ENCODE assay signal across 9 mouse cellular contexts in genomic region chr6:86395969-86396368, GRCm38 (mm10). TPM values are rescaled to one million over a fixed set of nuclear protein-coding genes. Genes with fewer than 3 reads are reported as not detected.
DNase-seq lines count a peak whose midpoint lies in the region; ATAC-seq and TF ChIP-seq lines count a peak whose summit lies in the region.
"Had no signal": no experiment of that assay in that cellular context is flagged by ENCODE, and none has a peak within 500 bp of the region (broad histone marks: within the 10 kb centered on the region; RNA-seq: fewer than 3 reads in every experiment).

No protein-coding gene starts in this region.

- peaks cover 17% of the 10 kb centered on the region for H3K36me3 ChIP-seq in lung, embryonic 15.5 days
- peaks cover 29% of the 10 kb centered on the region for H3K36me3 ChIP-seq in limb, embryonic 14.5 days (ENCODE audit: control insufficient read depth, insufficient read depth, low read length)
- peaks cover 17% of the 10 kb centered on the region for H3K36me3 ChIP-seq in small intestine, adult 2 months (ENCODE audit: control insufficient read depth, insufficient read depth, low read length)

- 15% methylated on average over 10 of the region's 10 CpGs for WGBS in lung, embryonic 15.5 days
- WGBS in limb, embryonic 14.5 days = 35% methylated on average over 10 of the region's 10 CpGs
- WGBS in small intestine, adult 2 months = 18% methylated on average over 10 of the region's 10 CpGs

- ATAC-seq in lung, embryonic 15.5 days (ENCODE audit: borderline replicate concordance, extremely low read depth, low FRiP score, low TSS enrichment) = no peak
- no peak for ATAC-seq in limb, embryonic 14.5 days (ENCODE audit: low FRiP score, low read depth)

- H3K27ac ChIP-seq in lung, embryonic 15.5 days = peak overlapping the region; percentile 91; the same call in 1 of the 2 replicates
- H3K27ac ChIP-seq in embryonic fibroblast, embryonic 13.5 days (ENCODE audit: insufficient read depth, low read length) = no peak overlapping the region
- no peak overlapping the region for H3K27ac ChIP-seq in limb, embryonic 14.5 days (replicated peaks; ENCODE audit: low read depth, low read length)
- no peak overlapping the region for H3K27ac ChIP-seq in small intestine, adult 2 months (ENCODE audit: insufficient read depth, low read depth, low read length)

- no peak for DNase-seq in lung, postnatal 25 days (ENCODE audit: low spot score)
- no peak for DNase-seq in limb, embryonic 14.5 days (ENCODE audit: low spot score)
- DNase-seq in adipocyte (ENCODE audit: low spot score) = no peak
- DNase-seq in ovary, postnatal 10 days (ENCODE audit: low spot score) = no peak
- no peak for DNase-seq in gastrocnemius, postnatal 36 days

- peak overlapping the region; percentile 84 for H3K4me3 ChIP-seq in lung, embryonic 15.5 days
- H3K4me3 ChIP-seq in embryonic fibroblast, embryonic 13.5 days (ENCODE audit: insufficient read depth, low read length) = peak overlapping the region; percentile 77
- peak overlapping the region; percentile 88 for H3K4me3 ChIP-seq in limb, embryonic 14.5 days (replicated peaks; ENCODE audit: low read length)
- peak overlapping the region; percentile 81 for H3K4me3 ChIP-seq in small intestine, adult 2 months (ENCODE audit: low read depth, low read length)

- TF ChIP-seq POLR2A in embryonic fibroblast, embryonic 13.5 days (IDR thresholded peaks at IDR 0.05; ENCODE audit: low read depth, low read length) = no peak
- no peak for TF ChIP-seq POLR2A in limb, embryonic 14.5 days (IDR thresholded peaks at IDR 0.05; ENCODE audit: borderline replicate concordance, extremely low read depth, insufficient read depth, insufficient read length)
- TF ChIP-seq POLR2A in small intestine, adult 2 months (IDR thresholded peaks at IDR 0.05; ENCODE audit: low read depth, low read length) = no peak

- H3K4me1 ChIP-seq in lung, embryonic 15.5 days = peaks cover 27% of the 10 kb centered on the region
- peaks cover 9% of the 10 kb centered on the region for H3K4me1 ChIP-seq in embryonic fibroblast, embryonic 13.5 days (ENCODE audit: control insufficient read depth, insufficient read depth, low read length)
- peaks cover 20% of the 10 kb centered on the region for H3K4me1 ChIP-seq in limb, embryonic 14.5 days (ENCODE audit: control insufficient read depth, insufficient read depth, low read length)
- peaks cover 7% of the 10 kb centered on the region; the same call in 1 of the 2 replicates for H3K4me1 ChIP-seq in small intestine, adult 2 months (ENCODE audit: control insufficient read depth, insufficient read depth, insufficient read length, low read length)

- peak overlapping the region; percentile 79 for H3K4me2 ChIP-seq in lung, embryonic 15.5 days
- peak overlapping the region; percentile 76 for H3K4me2 ChIP-seq in limb, embryonic 14.5 days (replicated peaks; ENCODE audit: low read depth, low read length, severe bottlenecking)

- H3K9me3 ChIP-seq in lung, embryonic 15.5 days = no peaks in the 10 kb centered on the region
- H3K9me3 ChIP-seq in limb, embryonic 14.5 days (ENCODE audit: control insufficient read depth, low read length) = no peaks in the 10 kb centered on the region

- no peaks in the 10 kb centered on the region for H3K27me3 ChIP-seq in lung, embryonic 15.5 days
- H3K27me3 ChIP-seq in limb, embryonic 14.5 days (ENCODE audit: control insufficient read depth, insufficient read depth, low read length) = no peaks in the 10 kb centered on the region
- no peaks in the 10 kb centered on the region for H3K27me3 ChIP-seq in small intestine, adult 2 months (ENCODE audit: control insufficient read depth, insufficient read depth, low read length)

- TF ChIP-seq CTCF in embryonic fibroblast, embryonic 13.5 days (IDR thresholded peaks at IDR 0.05; ENCODE audit: borderline replicate concordance, insufficient read depth, low read length) = no peak
- no peak for TF ChIP-seq CTCF in small intestine, adult 2 months (IDR thresholded peaks at IDR 0.05; ENCODE audit: extremely low read depth, insufficient read length, insufficient replicate concordance, low read depth, low read length)

- H3K9ac ChIP-seq in lung, embryonic 15.5 days = peak overlapping the region; percentile 85
- H3K9ac ChIP-seq in limb, embryonic 14.5 days (ENCODE audit: low read depth, low read length, severe bottlenecking) = peak overlapping the region; percentile 81

- intact Hi-C loops in gastrocnemius, postnatal 36 days (cut with DNase I) = no loop called here

RNA-seq across cellular contexts. Expression of gene Pcyox1, which starts 1.0 kb away (rescaled TPM):
- polyA plus RNA-seq in lung, embryonic 15.5 days (2015; fragmentation: Nextera tagmentation; extraction: Ambion mirVana) = 80.9 and 82.2 TPM in 2 replicates
- polyA plus RNA-seq in embryonic fibroblast, embryonic 13.5 days (2011; ENCODE audit: insufficient read length, low read depth, missing spikeins) = 117 and 140 TPM in 2 replicates
- polyA plus RNA-seq in limb, embryonic 14.5 days (2012; rRNA removed) = 67.3 and 67.5 TPM in 2 replicates
- polyA plus RNA-seq in limb, embryonic 14.5 days (2014; fragmentation: Nextera tagmentation; extraction: Ambion mirVana) = 93.3 and 98.2 TPM in 2 replicates
- 8.1 and 10.0 TPM in 2 replicates for polyA plus RNA-seq in small intestine, adult 2 months (2012; rRNA removed)
- 10 to 100 TPM; 53.1 to 54.2 TPM for total RNA-seq in gastrocnemius, postnatal 36 days (2021)

RNA-seq across cellular contexts. Expression of gene Tia1, which starts 8.1 kb away (rescaled TPM):
- 179 and 191 TPM in 2 replicates for polyA plus RNA-seq in lung, embryonic 15.5 days (2015; fragmentation: Nextera tagmentation; extraction: Ambion mirVana)
- polyA plus RNA-seq in embryonic fibroblast, embryonic 13.5 days (2011; ENCODE audit: insufficient read length, low read depth, missing spikeins) = 92.6 and 133 TPM in 2 replicates
- 230 and 264 TPM in 2 replicates for polyA plus RNA-seq in limb, embryonic 14.5 days (2012; rRNA removed)
- polyA plus RNA-seq in limb, embryonic 14.5 days (2014; fragmentation: Nextera tagmentation; extraction: Ambion mirVana) = 173 and 211 TPM in 2 replicates
- polyA plus RNA-seq in small intestine, adult 2 months (2012; rRNA removed) = 3.4 and 6.8 TPM in 2 replicates
- total RNA-seq in gastrocnemius, postnatal 36 days (2021) = 10 to 100 TPM; 18.9 to 20.1 TPM

RNA-seq across cellular contexts. Expression of gene Snrpg, which starts 24.9 kb away (rescaled TPM):
- 556 and 637 TPM in 2 replicates for polyA plus RNA-seq in lung, embryonic 15.5 days (2015; fragmentation: Nextera tagmentation; extraction: Ambion mirVana)
- 141 and 203 TPM in 2 replicates for polyA plus RNA-seq in embryonic fibroblast, embryonic 13.5 days (2011; ENCODE audit: insufficient read length, low read depth, missing spikeins)
- polyA plus RNA-seq in limb, embryonic 14.5 days (2012; rRNA removed) = 155 and 632 TPM in 2 replicates
- 646 and 684 TPM in 2 replicates for polyA plus RNA-seq in limb, embryonic 14.5 days (2014; fragmentation: Nextera tagmentation; extraction: Ambion mirVana)
- 6.2 and 15.3 TPM in 2 replicates for polyA plus RNA-seq in small intestine, adult 2 months (2012; rRNA removed)
- 10 to 100 TPM; 23.0 to 26.7 TPM for total RNA-seq in gastrocnemius, postnatal 36 days (2021)

RNA-seq across cellular contexts. Expression of gene Gm44790, which starts 30.5 kb away (rescaled TPM):
- polyA plus RNA-seq in lung, embryonic 15.5 days (2015; fragmentation: Nextera tagmentation; extraction: Ambion mirVana) = 1.3 TPM in 1 of 2 replicates, not detected in the other
- not detected in 2 replicates for polyA plus RNA-seq in embryonic fibroblast, embryonic 13.5 days (2011; ENCODE audit: insufficient read length, low read depth, missing spikeins)
- 1.5 and 2.4 TPM in 2 replicates for polyA plus RNA-seq in limb, embryonic 14.5 days (2012; rRNA removed)
- 0.77 and 1.2 TPM in 2 replicates for polyA plus RNA-seq in limb, embryonic 14.5 days (2014; fragmentation: Nextera tagmentation; extraction: Ambion mirVana)
- polyA plus RNA-seq in small intestine, adult 2 months (2012; rRNA removed) = 6.5 and 9.2 TPM in 2 replicates
- total RNA-seq in gastrocnemius, postnatal 36 days (2021) = 1 to 10 TPM in 1 of 2 experiments, not detected in 1; 1.2 TPM
- total RNA-seq: neutrophil, adult 5-6 weeks had no signal

RNA-seq across cellular contexts. Expression of gene Fam136a, which starts 30.5 kb away (rescaled TPM):
- 111 TPM in 2 replicates for polyA plus RNA-seq in lung, embryonic 15.5 days (2015; fragmentation: Nextera tagmentation; extraction: Ambion mirVana)
- polyA plus RNA-seq in embryonic fibroblast, embryonic 13.5 days (2011; ENCODE audit: insufficient read length, low read depth, missing spikeins) = 27.5 and 31.9 TPM in 2 replicates
- 43.9 and 51.0 TPM in 2 replicates for polyA plus RNA-seq in limb, embryonic 14.5 days (2012; rRNA removed)
- 109 and 113 TPM in 2 replicates for polyA plus RNA-seq in limb, embryonic 14.5 days (2014; fragmentation: Nextera tagmentation; extraction: Ambion mirVana)
- 14.6 and 15.5 TPM in 2 replicates for polyA plus RNA-seq in small intestine, adult 2 months (2012; rRNA removed)
- 10 to 100 TPM; 11.9 to 15.1 TPM for total RNA-seq in gastrocnemius, postnatal 36 days (2021)

Comparison
In these comparisons a context has a peak if more than half of its experiments do, and no peak if none do; other contexts are left out.
1. RNA of gene Tia1, which starts 8.1 kb away (polyA plus RNA-seq): 173 to 264 TPM in limb, embryonic 14.5 days, 179 to 191 TPM in lung, embryonic 15.5 days and 92.6 to 133 TPM in embryonic fibroblast, embryonic 13.5 days; 3.4 to 6.8 TPM in small intestine, adult 2 months; every median in the first group is over 10 times any median in the second.
2. Peak in every context shown above with its lines, with median percentiles within 50 percentile points of each other: H3K4me3 ChIP-seq.